Mouse (Mus musculus): ENCODE data around the gene Elmo3. TPM values are rescaled to one million over a fixed set of nuclear protein-coding genes. Genes with fewer than 3 reads are reported as not detected.
A peak's percentile ranks its signal among the peaks of the same experiment; 100 is the strongest.

Elmo3 gene
- polyA plus RNA-seq, 1 experiment from 2014 or later: 3.5 TPM

DNA sequence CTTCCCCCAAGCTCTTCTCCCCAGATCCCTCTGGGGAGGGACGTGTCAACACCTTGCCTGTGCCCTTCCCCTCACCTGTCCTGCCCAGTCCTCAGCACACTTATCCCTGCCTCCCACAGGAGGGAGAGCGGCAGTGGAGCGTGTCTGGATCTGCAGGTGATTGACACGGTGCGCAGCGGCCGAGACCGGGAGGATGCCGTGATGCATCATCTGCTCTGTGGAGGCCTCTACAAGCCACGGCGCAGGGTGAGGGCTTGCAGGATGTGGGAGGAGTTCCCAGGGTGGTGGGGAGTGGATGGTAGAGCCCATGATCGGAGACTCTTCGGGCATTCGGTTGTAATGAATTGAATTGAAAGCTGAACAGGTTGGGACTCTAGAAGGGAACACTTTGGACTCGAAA lies 53.8 kb downstream of the Elmo3 start:
- no peak overlapping the region for H3K27ac ChIP-seq (replicated peaks)
- H3K4me1 ChIP-seq: peaks cover 40% of the 10 kb centered on the region
- H3K27me3 ChIP-seq (replicated peaks; ENCODE audit: low read depth, poor library complexity, severe bottlenecking): no peaks in the 10 kb centered on the region
- WGBS: 71% methylated on average over 15 of the region's 15 CpGs
- no peaks in the 10 kb centered on the region for H3K9me3 ChIP-seq
- DNase-seq (ENCODE audit: low spot score): no peak
- H3K4me3 ChIP-seq: no peak overlapping the region
- peaks cover 67% of the 10 kb centered on the region for H3K36me3 ChIP-seq (replicated peaks)

DNA sequence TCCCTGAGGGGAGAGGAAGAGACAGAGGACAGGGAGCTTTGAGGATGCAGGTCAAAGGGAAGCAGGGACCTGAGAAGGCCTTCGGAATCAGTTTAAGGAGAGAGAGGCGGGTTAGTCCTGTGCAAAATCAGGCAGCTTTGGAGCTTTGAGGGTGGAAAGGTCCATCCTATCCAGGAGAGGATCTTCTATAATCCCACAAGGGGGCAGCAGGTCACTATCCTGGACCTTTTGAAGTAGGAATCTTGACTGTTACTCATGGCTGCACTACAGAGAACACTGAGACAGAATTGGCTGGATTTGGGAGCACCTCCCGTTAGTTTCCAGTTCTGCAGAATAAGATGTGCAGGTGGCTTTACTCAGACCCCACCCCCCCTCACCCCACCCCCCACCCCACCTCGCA lies 54.2 kb downstream of the Elmo3 start:
- Histone ChIP-seq H3K4me3 (no peak overlapping the region), H3K36me3 (replicated peaks) (peaks cover 68% of the 10 kb centered on the region), H3K27ac (replicated peaks) (no peak overlapping the region), H3K27me3 (replicated peaks; ENCODE audit: low read depth, poor library complexity, severe bottlenecking) (no peaks in the 10 kb centered on the region), H3K4me1 (peaks cover 36% of the 10 kb centered on the region), H3K9me3 (no peaks in the 10 kb centered on the region)
- WGBS: 50% methylated on average over 4 of the region's 4 CpGs
- no peak for DNase-seq (ENCODE audit: low spot score)

MicroRNAs within 50 kb of the gene (microRNA counts, 519-probe panel; counts per million panel counts)
- 1,837 counts per million, percentile 60 among the panel's probes with 10 or more counts for microRNA mmu-miR-328

Small RNAs within 50 kb of the gene (microRNA-seq; reads per million reads assigned to microRNA genes)
- gene Gm27320 (not detected), gene Mir328 (163 reads per million, percentile 53 among the genes with 10 or more reads in this experiment)

Other genes starting within 250 kb of the Elmo3 start
- gene Ces3b, start 221.8 kb upstream of the Elmo3 start, polyA plus RNA-seq (2016; fragmentation: Nextera tagmentation; extraction: Ambion mirVana): not detected in 2 replicates
- gene Ces4a, start 173.8 kb upstream of the Elmo3 start, polyA plus RNA-seq (2016; fragmentation: Nextera tagmentation; extraction: Ambion mirVana): not detected in 2 replicates
- gene Cbfb, start 134.9 kb upstream of the Elmo3 start, polyA plus RNA-seq (2016; fragmentation: Nextera tagmentation; extraction: Ambion mirVana): 67.5 and 73.2 TPM in 2 replicates
- 25.9 and 27.1 TPM in 2 replicates for gene D230025D16Rik, start 80.5 kb upstream of the Elmo3 start, polyA plus RNA-seq (2016; fragmentation: Nextera tagmentation; extraction: Ambion mirVana)
- gene B3gnt9, start 50.4 kb upstream of the Elmo3 start, polyA plus RNA-seq (2016; fragmentation: Nextera tagmentation; extraction: Ambion mirVana): 1.6 and 1.7 TPM in 2 replicates
- 14.6 and 16.7 TPM in 2 replicates for gene Tradd, start 41.0 kb upstream of the Elmo3 start, polyA plus RNA-seq (2016; fragmentation: Nextera tagmentation; extraction: Ambion mirVana)
- gene Fbxl8, start 41.0 kb upstream of the Elmo3 start, polyA plus RNA-seq (2016; fragmentation: Nextera tagmentation; extraction: Ambion mirVana): 0.63 and 0.92 TPM in 2 replicates
- gene Hsf4, start 35.8 kb upstream of the Elmo3 start, polyA plus RNA-seq (2016; fragmentation: Nextera tagmentation; extraction: Ambion mirVana): 0.21 TPM in 1 of 2 replicates, not detected in the other
- gene Nol3, start 29.5 kb upstream of the Elmo3 start, polyA plus RNA-seq (2016; fragmentation: Nextera tagmentation; extraction: Ambion mirVana): 0.62 and 0.69 TPM in 2 replicates
- gene 4931428F04Rik, start 15.7 kb upstream of the Elmo3 start, polyA plus RNA-seq (2016; fragmentation: Nextera tagmentation; extraction: Ambion mirVana): 20.7 and 23.9 TPM in 2 replicates
- 9.9 and 11.6 TPM in 2 replicates for gene Exoc3l, start 9.5 kb upstream of the Elmo3 start, polyA plus RNA-seq (2016; fragmentation: Nextera tagmentation; extraction: Ambion mirVana)
- gene E2f4, start 7.9 kb upstream of the Elmo3 start, polyA plus RNA-seq (2016; fragmentation: Nextera tagmentation; extraction: Ambion mirVana): 125 and 138 TPM in 2 replicates
- gene Lrrc29, start 20.7 kb downstream of the Elmo3 start, polyA plus RNA-seq (2016; fragmentation: Nextera tagmentation; extraction: Ambion mirVana): 1.3 TPM in 2 replicates
- gene Tmem208, start 20.8 kb downstream of the Elmo3 start, polyA plus RNA-seq (2016; fragmentation: Nextera tagmentation; extraction: Ambion mirVana): 93.0 and 99.4 TPM in 2 replicates
- gene Fhod1, start 42.4 kb downstream of the Elmo3 start, polyA plus RNA-seq (2016; fragmentation: Nextera tagmentation; extraction: Ambion mirVana): 2.9 and 3.3 TPM in 2 replicates
- gene Slc9a5, start 43.2 kb downstream of the Elmo3 start, polyA plus RNA-seq (2016; fragmentation: Nextera tagmentation; extraction: Ambion mirVana): 5.5 and 5.7 TPM in 2 replicates
- 0.34 and 0.83 TPM in 2 replicates for gene Plekhg4, start 67.7 kb downstream of the Elmo3 start, polyA plus RNA-seq (2016; fragmentation: Nextera tagmentation; extraction: Ambion mirVana)
- gene Kctd19, start 107.9 kb downstream of the Elmo3 start, polyA plus RNA-seq (2016; fragmentation: Nextera tagmentation; extraction: Ambion mirVana): 0.08 and 0.16 TPM in 2 replicates
- gene Lrrc36, start 108.0 kb downstream of the Elmo3 start, polyA plus RNA-seq (2016; fragmentation: Nextera tagmentation; extraction: Ambion mirVana): 0.29 and 0.67 TPM in 2 replicates
- 35.7 and 48.8 TPM in 2 replicates for gene Tppp3, start 165.9 kb downstream of the Elmo3 start, polyA plus RNA-seq (2016; fragmentation: Nextera tagmentation; extraction: Ambion mirVana)
- gene Zdhhc1, start 191.3 kb downstream of the Elmo3 start, polyA plus RNA-seq (2016; fragmentation: Nextera tagmentation; extraction: Ambion mirVana): 19.2 and 20.5 TPM in 2 replicates
- 18.8 and 22.2 TPM in 2 replicates for gene Hsd11b2, start 213.2 kb downstream of the Elmo3 start, polyA plus RNA-seq (2016; fragmentation: Nextera tagmentation; extraction: Ambion mirVana)